Mouse (Mus musculus) MEL (cell line): ENCODE results near the gene Ly6g5c.

ENCODE experiments used
- CTCF ChIP-seq, 3 experiments: IDR thresholded peaks in 2 of 3; conservative IDR thresholded peaks in 1 of 3; 2 replicates each; pipeline ENCODE4 v1.5.1; 2011 to 2012; ENCODE audit warnings: low read length in 3 of 3, low read depth in 2 of 3, mild to moderate bottlenecking in 2 of 3, improper control_type of control experiment in 1 of 3, inconsistent platforms in 1 of 3, mixed read lengths in 1 of 3, moderate library complexity in 1 of 3; ENCODE audit not compliant: control insufficient read depth in 1 of 3, insufficient read depth in 1 of 3, poor library complexity in 1 of 3, severe bottlenecking in 1 of 3
- ELF1 ChIP-seq: IDR thresholded peaks from 2 replicates; pipeline ENCODE4 v1.6.1; 2014; ENCODE audit warnings: low read depth, mild to moderate bottlenecking, inconsistent platforms, low read length, improper control_type of control experiment, moderate library complexity
- EP300 ChIP-seq, 2 experiments: IDR thresholded peaks; 2 replicates each; pipeline ENCODE4 v1.6.1; 2011; ENCODE audit warnings: improper control_type of control experiment in 2 of 2, low read length in 2 of 2, low read depth in 1 of 2, mild to moderate bottlenecking in 1 of 2
- GATA1 ChIP-seq: IDR thresholded peaks from 2 replicates; pipeline ENCODE4 v1.6.1; 2011; ENCODE audit warnings: low read depth, low read length, improper control_type of control experiment
- MXI1 ChIP-seq: IDR thresholded peaks from 2 replicates; pipeline ENCODE4 v1.6.1; 2011; ENCODE audit warnings: mild to moderate bottlenecking, low read depth, low read length, improper control_type of control experiment
- NELFE ChIP-seq: IDR thresholded peaks from 2 replicates; pipeline ENCODE4 v1.6.1; 2011; ENCODE audit warnings: low read depth, low read length, improper control_type of control experiment
- NRF1 ChIP-seq: IDR thresholded peaks from 2 replicates; pipeline ENCODE4 v1.6.1; 2014; ENCODE audit warnings: low read depth, mild to moderate bottlenecking, inconsistent platforms, low read length, improper control_type of control experiment, moderate library complexity; ENCODE audit not compliant: poor library complexity, insufficient read depth, severe bottlenecking
- POLR2A ChIP-seq, 2 experiments: IDR thresholded peaks; 2 replicates each; pipeline ENCODE4 v1.6.1; 2011 to 2012; ENCODE audit warnings: low read length in 2 of 2, mild to moderate bottlenecking in 2 of 2, control low read depth in 1 of 2, improper control_type of control experiment in 1 of 2, low read depth in 1 of 2, moderate library complexity in 1 of 2; ENCODE audit not compliant: control insufficient read depth in 1 of 2, insufficient read depth in 1 of 2, poor library complexity in 1 of 2
- POLR2AphosphoS5 ChIP-seq: IDR thresholded peaks from 2 replicates; pipeline ENCODE4 v1.6.1; 2012; ENCODE audit warnings: low read depth, borderline replicate concordance, mild to moderate bottlenecking, inconsistent platforms, low read length, moderate library complexity, mixed read lengths
- RCOR1 ChIP-seq: IDR thresholded peaks from 2 replicates; pipeline ENCODE4 v1.6.1; 2012; ENCODE audit warnings: low read depth, mild to moderate bottlenecking, inconsistent platforms, low read length, improper control_type of control experiment
- TCF12 ChIP-seq: IDR thresholded peaks from 2 replicates; pipeline ENCODE4 v1.6.1; 2014; ENCODE audit warnings: low read depth, mild to moderate bottlenecking, inconsistent platforms, low read length, improper control_type of control experiment, moderate library complexity
- USF1 ChIP-seq: IDR thresholded peaks from 2 replicates; pipeline ENCODE4 v1.6.1; 2014; ENCODE audit warnings: low read depth, mild to moderate bottlenecking, inconsistent platforms, low read length, improper control_type of control experiment, moderate library complexity

GRCm38 (mm10) chr17:35126206-35126611 is 18.1 kb downstream of the Ly6g5c start, which contains the start of gene D17H6S53E:
- TF ChIP-seq GATA1 (no peak), MXI1 (peak; percentile 50; the same call in 1 of the 2 replicates), POLR2A (IDR thresholded peaks at IDR 0.05; ENCODE audit: control insufficient read depth in 1 of 2, insufficient read depth in 1 of 2, low read depth in 1 of 2, low read length in 2 of 2, poor library complexity in 1 of 2) (peak; percentile 65 to 69; a peak in 3 of 4 replicates), CTCF (IDR thresholded peaks at IDR 0.05 in 2 of 3, conservative IDR thresholded peaks at IDR 0.05 in 1 of 3; ENCODE audit: control insufficient read depth in 1 of 3, insufficient read depth in 1 of 3, low read depth in 2 of 3, low read length in 3 of 3, poor library complexity in 1 of 3, severe bottlenecking in 1 of 3) (no peak), RCOR1 (no peak), NRF1 (peak; percentile 72), NELFE (peak; percentile 80), POLR2AphosphoS5 (no peak), USF1 (no peak), EP300 (IDR thresholded peaks at IDR 0.05; ENCODE audit: low read depth in 1 of 2, low read length in 2 of 2) (no peak; a peak in 1 of 4 replicates), TCF12 (peak; percentile 44; the same call in 1 of the 2 replicates), ELF1 (peak; percentile 76)
